Mouse (Mus musculus) E14TG2a.4 (cell line): ENCODE data around the gene Lrrc49.
A peak's percentile ranks its signal among the peaks of the same experiment; 100 is the strongest.

Source experiments
- H3K27me3 ChIP-seq: 2 replicates; pipeline ENCODE4 v1.6.1; 2014; ENCODE audit warnings: low read length, control low read depth; ENCODE audit not compliant: insufficient read depth
- H3K36me3 ChIP-seq: 2 replicates; pipeline ENCODE4 v1.6.1; 2014; ENCODE audit warnings: low read length, control low read depth; ENCODE audit not compliant: insufficient read depth
- H3K4me1 ChIP-seq: replicated peaks from 2 replicates; pipeline ENCODE4 v1.6.1; 2014; ENCODE audit warnings: low read depth, low read length, control low read depth
- H3K4me3 ChIP-seq: replicated peaks from 2 replicates; pipeline ENCODE4 v1.5.1; 2014; ENCODE audit warnings: mild to moderate bottlenecking, low read length
- H3K9me3 ChIP-seq: 2 replicates; pipeline ENCODE4 v1.6.1; 2014; ENCODE audit warnings: low read length, control low read depth
- CTCF ChIP-seq: conservative IDR thresholded peaks from 2 replicates; pipeline ENCODE4 v1.5.1; 2014; ENCODE audit warnings: low read length
- NANOG ChIP-seq: IDR thresholded peaks from 2 replicates; pipeline ENCODE4 v1.6.1; 2014; ENCODE audit warnings: borderline replicate concordance, low read length, mixed read lengths
- POU5F1 ChIP-seq: IDR thresholded peaks from 2 replicates; pipeline ENCODE4 v1.6.1; 2014; ENCODE audit warnings: low read length, borderline replicate concordance

Lrrc49 gene

DNA sequence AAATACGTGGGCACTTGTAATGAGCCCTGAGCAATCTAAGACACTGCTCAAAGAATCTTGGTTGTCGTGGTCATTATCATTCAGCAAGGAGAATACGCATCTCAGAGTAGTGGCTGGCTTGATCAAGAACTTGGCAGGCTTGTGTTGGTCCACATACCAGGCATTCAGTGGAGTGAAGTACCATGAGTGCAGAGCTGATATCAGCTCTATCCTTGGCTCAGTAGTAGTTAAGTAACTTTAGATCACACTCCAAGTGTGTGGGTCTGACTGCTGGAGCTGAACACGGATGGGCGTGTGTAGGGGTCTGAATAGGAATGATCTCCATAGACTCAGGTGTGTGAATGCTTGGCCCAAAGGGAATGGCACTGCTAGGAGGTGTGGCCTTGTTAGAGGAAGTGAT, 102.8 kb downstream of the Lrrc49 start:
- no peaks in the 10 kb centered on the region for H3K4me1 ChIP-seq
- no peaks in the 10 kb centered on the region for H3K27me3 ChIP-seq
- TF ChIP-seq CTCF (no peak), NANOG (no peak), POU5F1 (no peak)
- no peaks in the 10 kb centered on the region for H3K36me3 ChIP-seq
- H3K9me3 ChIP-seq = no peaks in the 10 kb centered on the region
- H3K4me3 ChIP-seq = no peak overlapping the region

- H3K36me3 ChIP-seq = no peaks in the 10 kb centered on the region
- no peaks in the 10 kb centered on the region for H3K4me1 ChIP-seq
- no peaks in the 10 kb centered on the region for H3K27me3 ChIP-seq
- TF ChIP-seq POU5F1 (no peak), CTCF (no peak), NANOG (no peak)
- H3K4me3 ChIP-seq = no peak overlapping the region
- H3K9me3 ChIP-seq = no peaks in the 10 kb centered on the region
These were observed 105.4 kb downstream of the Lrrc49 start for GRCm38 (mm10) chr9:60582553-60582952.

DNA sequence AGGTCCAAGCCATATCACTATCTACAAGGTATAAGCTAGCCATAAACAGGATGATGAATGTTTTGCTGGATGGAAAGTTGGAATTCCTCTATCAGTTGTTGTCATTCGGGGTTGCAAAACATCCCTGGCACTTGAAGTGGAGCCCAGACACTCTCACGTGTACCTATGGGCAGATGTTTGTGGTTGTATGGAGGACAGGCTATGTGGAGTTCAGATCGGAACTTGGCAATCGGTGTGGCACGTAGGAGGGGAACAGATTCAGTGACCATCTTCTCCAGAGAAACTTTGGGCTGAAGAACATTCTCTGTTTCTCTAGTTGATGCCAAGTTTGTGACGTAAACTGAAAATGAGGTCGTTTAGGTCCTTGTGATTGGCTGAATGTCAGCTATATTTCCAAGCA, 114.9 kb downstream of the Lrrc49 start:
- H3K36me3 ChIP-seq = no peaks in the 10 kb centered on the region
- no peaks in the 10 kb centered on the region for H3K4me1 ChIP-seq
- no peak for TF ChIP-seq POU5F1
- no peak for TF ChIP-seq CTCF
- TF ChIP-seq NANOG = no peak
- H3K4me3 ChIP-seq = no peak overlapping the region
- no peaks in the 10 kb centered on the region for H3K9me3 ChIP-seq
- H3K27me3 ChIP-seq = no peaks in the 10 kb centered on the region

- H3K4me3 ChIP-seq = no peak overlapping the region
- H3K9me3 ChIP-seq = no peaks in the 10 kb centered on the region
- H3K36me3 ChIP-seq = no peaks in the 10 kb centered on the region
- no peaks in the 10 kb centered on the region for H3K27me3 ChIP-seq
- H3K4me1 ChIP-seq = no peaks in the 10 kb centered on the region
- no peak for TF ChIP-seq CTCF
- TF ChIP-seq POU5F1 = no peak
- TF ChIP-seq NANOG = no peak
These were observed 116.2 kb downstream of the Lrrc49 start for GRCm38 (mm10) chr9:60571725-60572124.

DNA sequence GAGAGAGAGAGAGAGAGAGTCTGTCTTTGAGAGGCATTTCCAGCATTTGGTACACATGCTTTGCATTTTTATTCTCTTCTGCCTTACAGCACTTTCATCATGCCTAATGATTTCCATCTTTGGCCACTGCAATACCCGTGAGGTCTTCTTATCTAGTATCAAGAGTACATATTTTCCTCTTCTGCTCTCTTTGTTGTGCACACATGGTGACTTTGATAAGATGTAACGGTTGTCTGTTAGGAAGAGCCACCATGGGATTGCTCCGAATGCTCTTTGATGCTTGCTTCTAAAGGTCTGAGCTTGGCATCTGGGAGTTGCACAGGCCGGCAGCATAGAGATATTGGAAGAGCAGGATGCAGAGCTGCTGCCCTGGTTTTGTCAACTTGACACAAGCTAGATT, 116.9 kb downstream of the Lrrc49 start:
- no peaks in the 10 kb centered on the region for H3K36me3 ChIP-seq
- H3K9me3 ChIP-seq = no peaks in the 10 kb centered on the region
- H3K4me1 ChIP-seq = no peaks in the 10 kb centered on the region
- TF ChIP-seq CTCF = no peak
- no peak for TF ChIP-seq POU5F1
- no peak for TF ChIP-seq NANOG
- no peaks in the 10 kb centered on the region for H3K27me3 ChIP-seq
- no peak overlapping the region for H3K4me3 ChIP-seq

- no peaks in the 10 kb centered on the region for H3K36me3 ChIP-seq
- H3K27me3 ChIP-seq = no peaks in the 10 kb centered on the region
- no peaks in the 10 kb centered on the region for H3K4me1 ChIP-seq
- no peaks in the 10 kb centered on the region for H3K9me3 ChIP-seq
- TF ChIP-seq POU5F1 = no peak
- H3K4me3 ChIP-seq = no peak overlapping the region
These were observed 118.6 kb downstream of the Lrrc49 start for GRCm38 (mm10) chr9:60569366-60569765.

- H3K27me3 ChIP-seq = 0 out of 2 replicates have a peak, but pooled peaks cover 2% of the 10 kb centered on the region
- H3K36me3 ChIP-seq = no peaks in the 10 kb centered on the region
- TF ChIP-seq CTCF = no peak
- TF ChIP-seq NANOG = no peak
- no peak for TF ChIP-seq POU5F1
- peaks cover 6% of the 10 kb centered on the region; the same call in 1 of the 2 replicates for H3K9me3 ChIP-seq
- H3K4me1 ChIP-seq = peaks cover 16% of the 10 kb centered on the region; the same call in 1 of the 2 replicates
- no peak overlapping the region for H3K4me3 ChIP-seq
These were observed 124.1 kb downstream of the Lrrc49 start for GRCm38 (mm10) chr9:60563809-60564208.

DNA sequence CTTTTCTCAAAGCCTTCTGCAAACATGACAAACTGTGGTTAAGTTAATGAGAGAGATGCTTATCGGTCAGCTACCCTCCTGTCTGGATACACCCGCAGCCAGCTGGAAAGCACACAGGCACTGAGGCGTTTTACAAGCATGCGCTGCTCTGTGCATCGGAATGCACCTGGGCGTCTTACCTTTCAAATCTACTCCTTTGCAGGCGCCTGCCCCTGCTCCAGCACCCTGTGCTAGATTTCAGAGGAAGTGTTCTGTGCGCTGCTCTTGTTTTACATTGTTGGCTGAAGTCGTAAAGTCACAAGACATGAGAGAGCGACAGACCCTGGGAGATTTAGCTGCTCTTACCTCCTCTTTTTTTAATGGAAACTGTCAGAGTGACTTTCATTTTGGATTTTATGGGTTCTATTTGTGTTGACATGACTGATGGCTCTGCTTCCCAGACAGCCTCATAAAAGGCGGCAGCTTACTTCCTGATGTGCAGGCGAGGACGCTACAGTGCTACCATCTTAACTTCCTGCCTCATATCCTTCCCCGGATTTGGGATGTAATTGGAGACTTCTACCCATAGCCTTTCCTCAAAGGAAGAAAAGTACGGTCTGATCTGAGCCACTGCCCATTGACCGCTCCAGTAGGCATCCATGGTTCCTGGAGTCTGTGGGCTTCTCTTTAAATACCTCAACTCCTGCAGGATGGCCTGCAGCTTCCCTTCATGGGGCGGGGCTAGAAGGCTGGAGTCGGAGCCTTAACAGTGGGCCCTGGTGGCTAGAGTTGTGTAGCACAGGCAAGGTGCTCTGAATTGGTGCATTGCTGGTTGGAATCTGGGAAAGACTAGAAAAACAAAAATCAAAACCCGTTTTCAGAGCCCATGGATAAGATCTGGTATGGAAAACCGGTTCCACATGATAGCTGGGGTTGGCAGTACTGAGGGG, 125.3 kb downstream of the Lrrc49 start:
- peak; percentile 36 for TF ChIP-seq CTCF
- TF ChIP-seq NANOG = no peak
- TF ChIP-seq POU5F1 = no peak
- H3K36me3 ChIP-seq = no peaks in the 10 kb centered on the region
- peaks cover 16% of the 10 kb centered on the region; the same call in 1 of the 2 replicates for H3K4me1 ChIP-seq
- H3K27me3 ChIP-seq = peaks cover 2% of the 10 kb centered on the region; the same call in 1 of the 2 replicates
- no peak overlapping the region for H3K4me3 ChIP-seq
- H3K9me3 ChIP-seq = peaks cover 6% of the 10 kb centered on the region; the same call in 1 of the 2 replicates

GRCm38 (mm10) chr9:60561641-60562289, 126.2 kb downstream of the Lrrc49 start:
- Histone ChIP-seq H3K36me3 (no peaks in the 10 kb centered on the region), H3K9me3 (peaks cover 6% of the 10 kb centered on the region; the same call in 1 of the 2 replicates), H3K27me3 (peaks cover 2% of the 10 kb centered on the region; the same call in 1 of the 2 replicates), H3K4me1 (peaks cover 16% of the 10 kb centered on the region; the same call in 1 of the 2 replicates), H3K4me3 (no peak overlapping the region)
- no peak for TF ChIP-seq NANOG
- TF ChIP-seq CTCF = no peak
